Mouse (Mus musculus) thymus, postnatal 0 days (tissue): ENCODE data around the gene Akna. TPM values are rescaled to one million over a fixed set of nuclear protein-coding genes. Genes with fewer than 3 reads are reported as not detected.
A peak's percentile ranks its signal among the peaks of the same experiment; 100 is the strongest.

Experiments
- DNase-seq: peaks from one replicate; pipeline ENCODE4 v3.0.0-alpha.2; 2015; ENCODE audit warnings: low spot score
- polyA plus RNA-seq: library from polyadenylated mRNA; unstranded; fragments of >200 nt; fragmentation: Nextera tagmentation; extraction: Ambion mirVana; gene quantifications from 2 replicates; pipeline ENCODE4 v1.2.1, GENCODE M21; 2015

Akna gene
- polyA plus RNA-seq, 1 experiment from 2014 or later = 25.9 TPM

DNA sequence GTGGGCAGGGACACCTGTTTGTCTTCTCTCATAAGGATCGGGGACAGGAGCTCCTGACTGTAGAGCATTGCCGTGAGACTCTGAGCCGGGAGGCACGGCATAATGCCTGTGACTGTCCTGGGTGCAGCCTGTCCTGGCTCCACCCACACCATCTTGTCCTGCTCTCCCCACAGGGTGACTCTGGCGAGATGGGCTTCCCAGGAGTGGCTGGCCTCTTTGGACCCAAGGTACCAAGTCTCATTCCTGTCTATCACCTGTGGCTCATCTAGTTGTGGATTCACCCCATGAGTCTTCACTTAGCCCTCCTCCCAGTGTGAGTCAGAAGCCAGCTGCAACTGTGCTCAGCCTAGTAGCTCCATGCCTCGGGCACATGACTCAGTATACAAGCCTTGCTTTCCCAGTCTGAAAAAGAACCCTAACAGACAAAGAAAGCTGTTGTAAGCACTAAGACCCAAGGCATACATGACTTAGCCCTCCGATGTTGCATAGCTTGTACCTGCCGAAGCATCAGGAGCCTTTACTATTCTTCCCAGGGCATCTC, 79.8 kb downstream of the Akna start:
- no peak for DNase-seq

DNA sequence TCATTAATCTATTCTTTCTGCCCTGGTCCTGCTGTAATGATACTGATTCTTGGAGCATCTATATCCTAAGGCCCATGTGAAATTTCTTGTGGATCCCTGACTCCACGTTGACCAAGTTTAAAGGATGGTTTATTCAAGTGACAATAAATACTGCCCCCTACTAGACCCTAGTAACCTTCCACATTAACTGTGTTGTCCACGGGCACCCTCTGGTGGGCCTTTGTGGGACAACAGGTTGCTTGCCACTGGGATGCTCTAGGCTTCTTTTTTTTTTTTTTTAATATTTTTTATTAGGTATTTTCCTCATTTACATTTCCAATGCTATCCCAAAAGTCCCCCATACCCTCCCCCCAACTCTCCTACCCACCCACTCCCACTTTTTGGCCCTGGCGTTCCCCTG, 83.6 kb downstream of the Akna start:
- peak; percentile 21 for DNase-seq

Other genes with a start within 250 kb of the Akna start
- gene Ambp, start 248.6 kb downstream of the Akna start, polyA plus RNA-seq = 0.31 and 0.85 TPM in 2 replicates
- gene Kif12, start 231.2 kb downstream of the Akna start, polyA plus RNA-seq = 0.19 and 0.26 TPM in 2 replicates
- gene Col27a1, start 189.3 kb downstream of the Akna start, polyA plus RNA-seq = 1.8 and 1.9 TPM in 2 replicates
- gene Orm1, start 58.8 kb downstream of the Akna start, polyA plus RNA-seq = 1.9 and 2.7 TPM in 2 replicates
- not detected in 2 replicates for gene Orm3, start 47.2 kb downstream of the Akna start, polyA plus RNA-seq
- 0.17 and 0.33 TPM in 2 replicates for gene Orm2, start 40.9 kb downstream of the Akna start, polyA plus RNA-seq
- 12.0 and 17.1 TPM in 2 replicates for gene Whrn, start 92.6 kb upstream of the Akna start, polyA plus RNA-seq
- 373 and 381 TPM in 2 replicates for gene Atp6v1g1, start 141.4 kb upstream of the Akna start, polyA plus RNA-seq
- gene Tmem268, start 155.4 kb upstream of the Akna start, polyA plus RNA-seq = 13.7 and 14.9 TPM in 2 replicates
- not detected in 2 replicates for gene Gm11213, start 201.9 kb upstream of the Akna start, polyA plus RNA-seq
- not detected in 2 replicates for gene Tex48, start 219.1 kb upstream of the Akna start, polyA plus RNA-seq